Mouse (Mus musculus): ENCODE results near the gene Mbnl2.

Gene Mbnl2

DNA sequence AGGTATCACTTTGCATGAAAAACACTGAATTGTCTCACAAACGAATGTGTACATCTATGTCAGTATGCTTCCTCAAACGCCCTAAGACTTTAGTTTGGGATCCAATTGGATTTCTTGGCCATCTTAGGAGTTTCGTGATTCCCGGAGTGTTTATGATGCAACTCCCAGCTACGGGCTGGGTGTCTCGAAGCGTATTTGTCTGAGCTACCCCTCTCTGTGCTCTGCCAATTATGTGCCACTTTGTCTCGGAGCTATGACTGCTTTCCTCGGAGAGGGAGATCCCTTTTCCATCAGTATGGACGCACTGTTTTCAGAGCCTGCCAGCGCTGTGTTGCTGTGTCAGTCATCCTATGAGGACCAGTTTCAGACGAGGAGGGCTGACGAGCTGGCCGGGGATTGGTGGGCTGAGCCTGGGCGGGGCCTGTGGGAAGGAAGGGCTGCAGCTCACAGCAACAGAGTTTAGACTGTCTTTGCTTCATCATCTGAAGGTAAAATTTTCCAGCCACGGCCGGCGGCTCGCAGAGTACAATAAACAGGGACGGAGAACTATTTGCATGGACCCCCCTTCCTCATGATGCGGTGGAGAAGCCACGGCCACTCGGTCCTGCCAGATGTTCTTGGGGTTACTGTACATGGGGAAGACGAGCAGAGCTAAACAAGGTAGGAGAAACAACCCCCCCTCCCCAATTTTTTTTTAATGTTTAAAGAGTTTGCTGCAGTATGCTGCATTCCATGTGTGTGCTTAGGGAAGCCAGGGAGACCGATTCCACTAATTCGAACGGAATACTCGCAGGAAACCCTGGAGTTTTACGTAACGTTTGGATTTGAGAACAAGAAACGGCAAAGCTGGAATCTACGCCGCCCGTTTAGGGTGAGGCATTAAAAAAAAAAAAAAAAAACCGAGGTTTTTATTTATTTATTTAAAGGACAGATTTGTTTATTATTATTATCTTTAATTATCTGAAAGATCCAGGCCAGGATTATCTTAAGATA lies at the start of gene Mbnl2:
Mbnl2 (plus strand) TSS at position 424 of the 993 bp plus-strand sequence.
- DNase-seq = peak; percentile 95

DNA sequence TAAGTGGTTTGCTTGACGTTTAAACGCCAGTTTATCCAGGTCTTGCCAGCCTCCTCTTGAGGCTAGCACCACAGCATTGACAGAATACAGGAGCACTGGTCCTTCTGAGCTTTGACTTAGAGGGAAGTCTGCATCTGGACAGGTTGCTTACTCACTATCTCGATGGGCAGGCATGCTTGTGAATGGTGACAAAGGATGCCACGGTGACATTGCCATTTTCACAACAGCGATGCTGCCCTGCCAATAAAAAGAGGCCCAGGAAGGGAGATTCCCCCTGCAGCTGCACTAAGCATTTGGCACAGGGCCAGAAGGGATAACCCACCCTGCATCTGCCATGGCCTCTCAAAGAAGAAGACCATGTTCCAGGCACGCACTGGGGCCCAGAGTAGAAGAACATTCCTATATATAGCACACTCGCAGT lies 43.4 kb upstream of the Mbnl2 start:
- no peak for DNase-seq

DNA sequence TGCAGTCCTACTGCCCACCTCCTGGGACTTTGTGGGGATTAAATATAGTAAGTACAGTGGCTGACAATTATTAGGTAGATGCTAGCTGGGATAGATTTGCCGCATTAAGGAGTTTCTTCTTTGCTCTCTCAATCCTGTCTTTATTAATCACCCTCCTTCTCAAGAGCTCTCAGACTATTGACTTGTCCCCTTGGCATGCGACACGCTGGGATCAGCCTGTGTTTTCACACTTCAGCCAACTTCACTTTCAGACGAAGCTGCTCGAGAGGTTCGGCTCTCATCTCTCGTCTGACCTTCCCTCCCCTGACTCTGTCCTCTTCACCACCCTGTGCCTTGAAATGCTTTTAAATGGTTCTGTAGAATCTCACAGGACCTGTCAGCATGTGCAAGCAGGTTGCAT lies 39.9 kb upstream of the Mbnl2 start:
- DNase-seq = no peak

DNA sequence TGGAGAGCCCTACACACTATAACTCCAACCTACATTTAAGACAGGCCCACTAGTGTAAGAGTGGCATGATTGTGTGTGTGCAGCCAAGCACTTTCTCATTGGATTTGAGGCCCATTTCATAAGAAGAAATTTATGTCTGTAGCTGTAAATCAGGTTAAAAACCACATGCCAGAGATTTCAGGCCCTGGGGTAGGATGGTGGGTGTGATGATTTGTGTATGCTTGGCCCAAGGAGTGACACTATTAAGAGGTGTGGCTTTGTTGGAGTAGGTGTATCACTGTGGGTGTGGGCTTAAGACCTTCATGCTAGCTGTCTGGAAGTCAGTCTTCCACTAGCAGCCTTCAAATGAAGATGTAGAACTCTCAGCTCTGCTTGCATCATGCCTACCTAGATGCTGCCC lies 37.0 kb upstream of the Mbnl2 start:
- no peak for DNase-seq

DNA sequence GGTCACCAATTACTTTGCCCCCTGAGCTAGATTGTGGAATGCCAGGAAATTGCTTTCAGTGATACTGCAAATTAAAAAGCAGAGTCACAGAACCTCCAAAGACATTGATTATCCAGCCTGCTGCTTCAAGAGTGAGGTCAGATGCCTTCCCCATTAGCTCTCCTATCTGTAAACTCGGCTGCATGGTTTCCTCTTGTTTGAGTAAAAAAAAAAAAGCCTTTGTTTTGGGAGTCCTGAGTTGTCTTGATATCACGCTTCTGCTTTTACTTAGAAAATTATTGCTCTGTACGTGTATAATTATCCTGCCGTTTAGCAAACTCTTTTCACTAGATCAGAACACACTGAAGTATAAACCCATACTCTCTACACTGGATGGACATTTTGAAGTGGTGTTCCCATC lies 35.3 kb upstream of the Mbnl2 start:
- no peak for DNase-seq

DNA sequence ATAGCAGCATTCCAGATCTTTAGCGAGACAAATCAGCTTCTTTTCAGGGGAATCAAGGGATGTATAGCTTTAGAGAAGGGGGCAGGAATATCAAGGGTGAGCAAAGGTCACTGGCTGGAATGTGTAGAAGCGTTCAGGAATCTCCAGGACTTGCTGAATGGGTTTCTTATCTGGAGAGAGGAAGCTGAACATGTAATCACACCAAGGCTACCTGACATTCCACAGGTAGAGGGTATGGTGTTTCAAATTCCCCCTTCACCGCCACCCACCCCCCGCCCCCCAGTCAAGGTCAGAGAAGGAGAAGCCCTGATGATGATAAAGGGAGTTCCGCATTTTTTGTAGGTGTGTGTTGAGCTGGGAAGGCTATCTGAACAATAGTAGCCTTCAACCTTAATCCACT lies 32.8 kb upstream of the Mbnl2 start:
- DNase-seq = no peak

DNA sequence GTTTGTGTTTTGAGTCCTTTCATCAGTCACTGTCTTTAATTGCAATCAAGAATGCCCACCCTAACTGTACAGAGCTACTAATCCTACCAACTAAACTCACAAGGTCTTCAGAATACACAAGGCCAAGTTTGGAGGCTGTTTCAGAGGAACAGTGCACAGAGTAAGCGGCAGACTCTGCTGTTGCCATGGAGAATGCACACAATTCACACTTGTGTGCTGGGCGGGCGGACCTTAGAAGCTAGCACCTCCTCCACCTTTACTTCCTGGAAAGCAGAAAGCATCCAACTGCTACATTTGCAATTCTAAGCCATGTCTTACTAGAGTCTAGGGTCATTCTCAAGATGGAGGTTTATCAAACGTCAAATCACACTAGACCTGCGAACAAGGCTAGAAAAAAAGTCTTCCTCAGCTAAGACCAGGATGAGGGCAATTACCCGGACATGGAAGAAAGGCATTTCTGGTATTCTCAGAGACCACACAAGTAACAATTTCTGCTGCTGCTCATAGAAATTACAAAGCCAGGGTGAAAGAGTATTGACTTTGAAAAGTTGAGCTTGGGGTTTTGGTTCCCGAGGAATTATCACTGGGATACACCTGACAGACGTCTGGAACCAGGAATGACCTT lies 30.3 kb upstream of the Mbnl2 start:
- DNase-seq = no peak

DNA sequence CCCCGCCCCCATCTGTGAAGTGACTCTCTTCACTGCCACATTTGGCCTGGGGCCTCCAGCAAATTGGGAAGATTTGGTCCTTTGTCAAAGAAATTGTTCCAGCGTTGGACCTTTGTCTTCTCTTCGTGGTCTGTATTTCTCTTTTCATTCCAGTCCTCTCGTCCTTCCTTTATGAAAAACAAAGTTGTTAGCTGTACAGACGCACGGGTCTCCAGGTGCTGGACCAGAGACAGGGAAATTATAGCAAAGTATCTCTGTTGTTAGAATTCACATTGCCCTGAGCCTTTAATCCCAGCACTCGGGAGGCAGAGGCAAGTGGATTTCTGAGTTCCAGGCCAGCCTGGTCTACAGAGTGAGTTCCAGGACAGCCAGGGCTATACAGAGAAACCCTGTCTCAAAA lies 22.1 kb upstream of the Mbnl2 start:
- no peak for DNase-seq

DNA sequence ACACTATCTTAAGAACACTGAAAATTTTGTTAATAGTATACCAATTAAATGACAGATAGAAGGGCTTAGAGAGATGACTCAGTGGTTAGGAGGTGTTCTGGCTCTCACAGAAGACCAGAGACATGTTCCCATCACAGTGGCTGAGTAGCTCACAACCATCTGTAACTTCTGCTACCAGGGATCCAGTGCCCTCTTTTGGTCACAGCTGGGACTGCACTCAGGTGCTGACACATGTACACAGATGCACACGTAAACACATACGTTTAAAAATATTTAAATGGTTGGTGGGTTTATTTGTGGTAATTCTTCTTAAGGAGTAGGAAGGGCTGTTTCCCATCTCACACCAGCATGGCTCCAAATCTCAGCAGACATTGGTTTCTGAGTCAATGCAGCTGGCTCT lies 19.3 kb upstream of the Mbnl2 start:
- DNase-seq = no peak

DNA sequence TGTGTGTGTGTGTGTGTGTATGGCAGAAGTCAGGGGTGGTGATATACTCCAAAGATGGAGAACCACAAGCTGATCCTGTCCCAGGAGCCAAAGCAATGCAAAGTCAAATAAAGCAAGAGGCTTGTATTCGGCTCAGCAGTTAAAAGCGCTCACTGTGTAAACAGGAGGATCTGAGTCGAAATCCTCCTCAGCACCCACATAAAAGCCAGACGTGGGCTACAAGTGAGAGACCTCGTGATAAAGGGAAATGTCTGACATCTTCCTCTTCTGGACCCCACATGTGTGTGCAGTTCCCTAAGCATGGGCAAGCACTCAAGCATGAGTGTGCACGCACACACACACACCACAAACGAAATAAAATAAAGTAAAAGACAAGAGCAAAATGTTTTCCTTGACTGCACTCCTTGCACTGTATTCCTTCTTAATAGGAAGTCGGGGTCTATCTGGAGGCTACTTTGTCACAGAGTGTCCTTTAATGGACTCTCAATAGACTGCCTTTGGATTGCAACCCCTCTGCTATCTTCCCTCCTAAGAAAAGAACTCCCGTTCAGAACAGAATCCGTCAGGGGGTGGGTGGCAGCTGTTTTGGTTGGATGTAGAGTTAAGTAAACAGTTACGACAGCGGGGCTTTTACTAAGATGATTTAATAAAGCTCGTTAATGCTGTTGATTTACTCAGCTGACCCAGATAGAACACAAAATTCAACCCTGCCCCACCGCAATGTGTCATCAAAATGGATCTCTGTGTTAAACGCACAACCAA lies 18.7 kb upstream of the Mbnl2 start:
- DNase-seq = no peak

DNA sequence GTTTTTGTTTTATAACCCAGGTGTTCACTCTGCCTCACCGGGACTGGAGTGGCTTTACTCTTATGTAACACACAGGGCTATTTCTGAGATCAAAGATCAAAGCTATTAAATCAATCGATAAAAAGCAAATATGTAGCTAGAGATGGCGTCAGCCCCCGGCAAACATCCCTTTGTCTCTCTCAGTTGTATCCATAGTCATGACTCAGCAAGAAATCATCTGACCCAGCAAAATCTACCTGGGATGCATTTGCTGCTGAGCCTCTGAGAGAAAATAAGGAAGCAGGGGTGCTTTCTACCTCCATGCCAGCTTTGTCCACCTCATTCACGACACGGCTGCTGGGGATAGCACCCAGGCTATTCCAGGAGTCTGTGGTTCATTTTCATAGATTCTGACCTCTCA lies 18.0 kb upstream of the Mbnl2 start:
- DNase-seq = no peak

DNA sequence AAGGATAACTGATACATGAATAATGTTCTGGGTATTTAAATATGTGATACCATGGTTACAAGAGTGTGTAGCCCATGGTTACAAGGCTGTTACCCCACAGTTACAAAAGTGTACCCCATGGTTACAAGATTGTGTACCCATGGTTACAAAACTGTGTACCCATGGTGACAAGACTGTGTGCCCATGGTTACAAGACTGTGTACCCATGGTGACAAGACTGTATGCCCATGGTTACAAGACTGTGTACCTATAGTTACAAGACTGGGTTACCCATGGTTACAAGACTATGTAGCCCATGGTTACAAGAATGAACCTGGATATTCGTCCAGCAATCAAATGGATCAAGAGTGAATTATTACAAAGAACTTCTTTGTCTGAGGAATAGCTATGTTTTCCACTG lies 16.0 kb upstream of the Mbnl2 start:
- no peak for DNase-seq

DNA sequence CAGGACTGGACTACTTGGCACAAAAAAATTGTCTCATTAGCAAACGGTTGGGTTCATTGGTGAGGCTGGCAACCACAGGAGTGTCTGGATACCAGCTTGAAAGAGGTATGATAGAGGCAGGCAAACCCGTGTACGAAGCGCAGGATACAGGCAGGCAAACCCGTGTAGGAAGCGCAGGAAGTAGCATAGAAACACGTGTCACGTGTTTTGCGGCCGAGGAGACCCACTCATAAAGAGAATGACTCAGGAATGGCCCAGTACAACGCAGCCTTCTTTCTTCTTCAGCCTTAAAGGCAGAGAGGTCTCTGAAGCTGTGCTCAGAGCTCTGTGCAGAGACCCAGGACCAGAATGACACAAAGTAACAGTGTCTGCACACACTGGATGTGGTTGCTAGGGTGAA lies 13.9 kb upstream of the Mbnl2 start:
- peak; percentile 30 for DNase-seq

DNA sequence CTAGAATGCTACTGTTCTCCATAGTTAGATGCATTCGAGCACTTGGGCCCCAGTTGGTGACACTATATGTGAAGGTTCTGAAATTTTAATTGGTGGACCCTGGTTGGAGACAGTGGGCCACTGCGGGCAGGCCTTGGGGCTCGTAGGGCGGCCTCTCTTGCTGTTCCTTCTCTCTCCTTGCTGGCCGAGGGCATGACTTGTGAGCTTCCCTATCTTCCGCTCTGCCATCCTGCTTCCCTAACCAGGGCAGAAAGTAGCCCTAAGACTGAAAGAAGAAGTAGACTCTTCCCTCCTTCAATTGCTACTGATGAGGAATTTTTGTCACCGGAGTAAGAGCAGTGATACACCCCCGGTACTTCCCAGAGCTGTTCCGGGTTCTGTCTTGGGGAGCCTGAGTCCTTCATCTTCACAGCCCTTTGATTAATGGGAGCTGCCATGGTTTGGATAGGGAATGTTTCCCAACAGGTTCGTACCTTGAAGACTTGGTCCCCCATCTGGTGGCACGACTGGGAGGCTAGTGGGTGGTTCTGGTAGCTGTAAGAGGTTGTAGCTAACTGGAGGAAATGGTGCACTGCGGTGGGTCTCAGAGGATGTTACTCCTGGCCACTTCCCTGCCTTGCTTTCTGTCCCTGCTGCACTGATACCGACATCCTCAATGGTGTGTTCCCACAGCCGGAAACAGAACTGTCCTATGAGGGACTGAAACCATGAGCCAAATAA lies 12.6 kb upstream of the Mbnl2 start:
- no peak for DNase-seq

DNA sequence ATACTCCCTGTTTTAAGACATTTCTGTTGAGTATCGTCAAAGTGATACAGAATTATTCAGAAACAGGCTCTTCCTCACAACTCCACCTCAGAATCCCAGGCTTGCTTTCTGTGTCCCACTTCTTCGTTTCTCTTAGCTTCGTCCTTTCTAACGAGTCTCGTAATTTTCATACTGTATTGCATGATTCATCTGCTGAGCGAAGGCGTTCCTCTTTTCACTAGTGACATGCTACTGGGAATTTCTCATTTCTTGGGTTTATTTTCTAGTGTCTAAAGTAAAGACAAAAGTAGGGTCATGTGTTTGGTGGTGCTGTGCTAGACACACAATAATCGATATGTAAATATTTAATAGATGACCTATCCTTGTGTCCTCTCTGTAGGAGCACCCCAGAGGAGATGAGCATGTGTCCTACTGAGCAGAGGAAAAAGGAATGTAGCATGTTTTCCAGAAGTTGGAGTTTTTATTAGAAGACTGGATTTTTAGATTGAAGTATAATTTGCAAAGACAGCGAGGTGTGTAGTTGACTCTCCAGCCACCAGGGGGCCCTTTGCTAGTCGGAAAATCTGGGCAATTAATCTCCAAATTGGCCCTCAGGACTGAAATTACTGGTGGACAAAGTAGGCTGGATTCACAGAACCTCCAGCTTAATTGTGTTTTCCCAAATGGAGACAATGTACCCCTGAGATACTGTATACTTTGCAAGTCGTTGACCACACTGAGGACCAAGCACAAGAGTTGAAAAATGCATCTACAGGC lies 11.9 kb upstream of the Mbnl2 start:
- peak; percentile 50 for DNase-seq

DNA sequence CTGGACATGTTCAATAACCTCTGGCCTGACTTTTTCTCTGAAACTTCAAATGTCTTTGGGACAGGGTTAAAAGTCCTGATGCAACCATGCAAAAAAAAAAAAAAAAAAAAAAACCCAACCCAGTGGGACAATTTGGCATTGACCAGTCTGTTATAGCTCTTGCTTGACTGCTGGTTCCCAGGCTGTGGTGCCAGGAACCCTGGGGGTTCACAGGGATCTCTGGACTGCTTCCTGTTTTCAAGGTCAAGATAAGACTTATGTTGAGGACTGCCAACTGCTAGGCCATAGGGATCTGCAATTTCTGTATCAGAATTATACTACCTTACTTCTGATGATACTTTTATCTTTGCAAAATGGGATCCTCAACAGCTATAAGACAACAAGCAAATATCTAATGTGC lies 9.6 kb upstream of the Mbnl2 start:
- DNase-seq = no peak

DNA sequence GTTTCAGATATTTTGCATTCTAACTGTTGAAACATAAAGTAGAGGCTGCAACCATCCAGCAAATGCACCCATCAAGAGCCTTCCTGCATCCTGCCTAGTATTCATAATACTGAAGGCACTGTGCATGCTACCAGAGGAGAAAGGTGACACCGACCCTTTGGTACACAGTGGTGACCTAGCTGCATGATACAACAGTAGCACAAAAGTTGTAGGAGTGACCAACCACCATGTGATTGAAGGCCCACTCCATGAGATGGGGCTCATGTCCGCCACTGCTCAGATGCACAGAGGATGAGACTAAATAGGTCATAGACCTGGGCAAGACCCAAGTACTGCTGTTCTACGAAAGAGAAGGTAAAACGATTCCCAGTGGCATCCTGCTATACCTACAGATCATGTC lies 8.3 kb upstream of the Mbnl2 start:
- DNase-seq = no peak

DNA sequence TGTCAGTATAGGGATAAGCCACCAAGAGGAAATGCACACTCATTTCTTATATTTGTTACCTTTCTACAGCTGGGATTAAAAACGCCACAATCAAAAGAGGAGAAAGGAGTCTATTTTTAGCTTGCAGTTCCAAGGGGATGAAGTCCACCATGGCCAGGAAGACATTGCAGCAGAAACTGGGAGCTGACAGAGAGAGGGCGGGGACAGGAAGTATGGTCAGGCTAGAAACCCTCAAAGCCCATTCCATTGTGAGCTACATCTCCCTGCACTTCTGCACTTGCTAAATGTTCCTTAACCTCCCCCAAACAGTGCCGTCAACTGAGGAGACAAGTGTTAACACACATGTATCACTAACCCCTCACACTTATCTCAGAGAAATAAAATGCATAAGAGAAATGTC lies 5.4 kb upstream of the Mbnl2 start:
- no peak for DNase-seq

DNA sequence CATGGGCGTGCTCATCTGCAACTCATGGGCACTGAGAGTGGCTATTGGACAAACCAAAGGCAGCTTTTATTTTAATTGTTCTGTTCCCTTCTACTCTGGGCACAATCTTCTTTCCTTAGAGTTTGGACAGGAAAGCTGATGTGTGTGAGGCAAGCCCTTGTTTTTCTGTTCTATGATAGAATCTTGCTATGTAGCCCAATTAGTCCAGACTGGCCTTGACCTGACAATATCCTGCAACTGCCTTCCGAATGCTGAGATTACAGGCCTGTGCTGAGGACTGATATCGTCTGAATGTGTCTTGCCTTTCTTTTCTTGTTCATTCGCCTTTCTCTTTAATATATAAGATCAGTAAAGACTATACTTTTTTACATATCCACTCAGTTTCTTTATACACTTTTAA lies 4.8 kb upstream of the Mbnl2 start:
- DNase-seq = no peak

DNA sequence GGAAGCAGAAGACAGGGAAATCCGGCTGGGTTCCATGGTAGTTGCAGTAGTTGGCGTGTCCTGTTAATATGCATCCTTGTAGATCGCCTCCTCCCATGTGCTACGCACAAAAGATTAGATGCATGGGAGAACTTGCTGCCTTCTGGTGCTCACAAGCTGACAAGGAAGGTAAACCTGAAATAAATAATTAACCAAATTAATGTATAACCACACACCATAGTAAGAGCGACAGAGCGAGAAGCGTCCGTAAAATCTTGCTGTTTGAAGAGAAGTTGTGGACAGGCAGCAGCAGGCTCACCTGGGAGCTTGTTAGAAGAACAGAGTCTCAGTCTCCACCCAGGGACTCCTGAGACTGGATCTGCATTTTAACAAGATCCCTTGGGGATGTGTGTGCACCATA lies 4.4 kb upstream of the Mbnl2 start:
- DNase-seq = no peak

DNA sequence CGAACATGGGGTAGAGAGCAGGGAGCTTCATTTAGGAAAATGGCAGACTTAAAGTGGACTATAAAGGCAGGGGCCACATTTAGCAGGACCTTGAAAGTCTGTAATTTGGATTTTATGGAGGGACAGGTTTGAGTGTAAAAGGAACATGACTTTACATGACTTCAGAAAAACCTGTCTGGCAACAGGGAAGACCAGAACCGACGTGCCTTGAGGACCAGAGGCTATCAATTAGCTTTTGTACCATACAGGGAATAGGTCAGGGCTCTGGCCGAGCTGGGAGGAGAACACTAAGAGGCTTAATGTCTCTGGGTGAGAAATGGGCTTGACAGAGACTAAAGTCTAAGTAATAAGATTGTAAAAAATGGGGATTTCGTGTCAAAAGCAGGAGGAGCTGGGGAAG lies 1.7 kb upstream of the Mbnl2 start:
- DNase-seq = no peak

DNA sequence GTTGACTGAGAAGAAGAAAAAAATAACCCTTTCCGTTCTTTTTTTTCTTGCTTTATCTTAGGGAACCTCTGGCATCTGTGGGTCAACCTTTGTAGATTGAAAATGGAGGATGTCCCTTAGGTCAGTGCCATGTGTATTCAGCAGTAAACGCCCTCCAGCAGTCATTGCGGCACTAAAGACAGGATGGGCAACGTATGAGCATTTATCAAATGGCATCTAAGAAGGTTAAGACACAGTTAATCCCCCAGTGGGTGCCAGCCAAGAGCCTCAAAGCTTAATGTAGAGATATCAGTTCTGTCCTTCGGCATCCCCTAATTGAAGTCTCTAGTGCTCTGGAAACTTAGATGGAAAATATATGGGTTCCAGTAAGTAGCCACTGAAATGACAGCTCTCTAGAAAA lies 723 bp upstream of the Mbnl2 start:
- no peak for DNase-seq
